Mouse (Mus musculus) neutrophil, adult 5-6 weeks (primary cell): ENCODE results near the gene Thbs4. TPM values are rescaled to one million over a fixed set of nuclear protein-coding genes. Genes with fewer than 3 reads are reported as not detected.
A peak's percentile ranks its signal among the peaks of the same experiment; 100 is the strongest.
"Not testable (repeated sequence)": the region's sequence is repeated elsewhere in the genome, so short reads cannot be mapped to it uniquely, and the experiment has no call there.

Source experiments
- ATAC-seq: fragments of 151-379, 151-347 bp; 2 replicates; pipeline ENCODE4 v1.8.0; 2017; ENCODE audit warnings: mild to moderate bottlenecking, moderate TSS enrichment; ENCODE audit not compliant: insufficient number of reproducible peaks, poor library complexity, low FRiP score, severe bottlenecking; ENCODE audit errors: extremely low read depth
- total RNA-seq: library from RNA; stranded (forward); fragments of 200-1000 nt; gene quantifications from 2 replicates; pipeline ENCODE4 v1.2.3, GENCODE M21; 2017

Thbs4 gene
- total RNA-seq, result 0.37 TPM in 1 of 2 replicates, not detected in the other

DNA sequence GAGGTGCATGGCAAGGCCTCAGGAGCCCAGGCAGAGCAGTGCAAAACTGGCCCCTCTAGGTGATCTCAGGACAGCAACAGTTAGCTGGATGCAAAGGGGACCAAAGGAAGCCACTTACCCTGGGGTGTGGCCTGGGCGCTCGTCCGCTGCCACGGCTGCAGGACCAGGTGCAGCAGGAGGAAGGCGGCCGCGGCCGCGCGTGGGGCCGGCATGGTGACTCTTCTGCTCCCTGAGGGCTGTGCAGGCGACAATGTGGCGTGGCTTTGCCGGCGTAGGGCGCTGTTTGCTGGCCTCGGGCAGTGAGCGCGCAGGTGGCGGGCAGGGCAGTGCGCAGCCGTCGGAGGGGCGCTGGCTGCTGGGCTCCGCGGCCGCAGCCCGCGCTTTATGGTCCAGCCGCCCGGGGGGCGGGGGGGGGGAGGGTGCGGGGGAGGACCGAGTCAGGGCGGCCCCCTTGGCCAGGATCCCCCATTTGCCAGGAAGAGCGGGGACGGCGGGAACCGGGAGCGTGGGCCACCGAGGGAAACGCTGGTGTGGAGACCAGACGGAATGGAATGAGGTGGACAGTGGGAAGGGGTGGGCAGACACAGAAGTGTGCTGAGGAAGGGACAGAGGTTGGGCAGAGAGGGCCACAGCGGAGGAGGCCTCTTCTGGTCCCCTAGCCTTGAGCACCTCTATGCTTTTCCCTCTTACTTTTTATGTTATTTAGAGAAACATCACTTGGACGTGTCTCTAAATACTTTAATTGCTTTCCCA lies at the start of gene Thbs4:
Gene Thbs4 (minus strand): TSS at position 357 of the 753 bp plus-strand sequence.
- no peak for ATAC-seq

GRCm38 (mm10) chr13:92833162-92833561 lies 38.5 kb upstream of the Thbs4 start:
- ATAC-seq, result no peak

DNA sequence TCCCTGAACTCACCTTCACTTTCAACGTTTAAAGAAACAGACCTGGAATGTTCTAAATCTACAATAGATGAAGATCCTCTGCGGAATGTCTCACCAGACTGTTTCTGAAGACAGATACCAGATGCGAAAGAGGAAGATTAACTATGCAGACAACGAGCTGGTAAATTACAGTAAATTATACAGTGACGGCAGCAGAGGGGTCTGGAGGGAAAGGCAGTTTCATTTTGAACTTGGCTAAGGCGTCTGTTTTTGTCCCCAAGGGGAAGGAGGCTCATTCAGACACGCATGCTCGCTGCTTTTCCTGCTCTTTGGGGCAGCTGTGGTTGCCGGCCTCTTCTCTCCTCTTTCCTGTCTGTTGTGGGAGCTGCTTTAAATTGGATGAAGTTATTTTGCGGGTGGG lies 34.2 kb upstream of the Thbs4 start:
- no peak for ATAC-seq

- ATAC-seq, result no peak
Observed at GRCm38 (mm10) chr13:92817357-92817756, 22.7 kb upstream of the Thbs4 start.

GRCm38 (mm10) chr13:92816329-92816728 lies 21.7 kb upstream of the Thbs4 start:
- no peak for ATAC-seq

- ATAC-seq, result not testable (repeated sequence)
Observed at GRCm38 (mm10) chr13:92810592-92810991, 16.0 kb upstream of the Thbs4 start.

GRCm38 (mm10) chr13:92807849-92808248 lies 13.2 kb upstream of the Thbs4 start:
- ATAC-seq, result no peak

GRCm38 (mm10) chr13:92806785-92807184 lies 12.2 kb upstream of the Thbs4 start:
- no peak for ATAC-seq

DNA sequence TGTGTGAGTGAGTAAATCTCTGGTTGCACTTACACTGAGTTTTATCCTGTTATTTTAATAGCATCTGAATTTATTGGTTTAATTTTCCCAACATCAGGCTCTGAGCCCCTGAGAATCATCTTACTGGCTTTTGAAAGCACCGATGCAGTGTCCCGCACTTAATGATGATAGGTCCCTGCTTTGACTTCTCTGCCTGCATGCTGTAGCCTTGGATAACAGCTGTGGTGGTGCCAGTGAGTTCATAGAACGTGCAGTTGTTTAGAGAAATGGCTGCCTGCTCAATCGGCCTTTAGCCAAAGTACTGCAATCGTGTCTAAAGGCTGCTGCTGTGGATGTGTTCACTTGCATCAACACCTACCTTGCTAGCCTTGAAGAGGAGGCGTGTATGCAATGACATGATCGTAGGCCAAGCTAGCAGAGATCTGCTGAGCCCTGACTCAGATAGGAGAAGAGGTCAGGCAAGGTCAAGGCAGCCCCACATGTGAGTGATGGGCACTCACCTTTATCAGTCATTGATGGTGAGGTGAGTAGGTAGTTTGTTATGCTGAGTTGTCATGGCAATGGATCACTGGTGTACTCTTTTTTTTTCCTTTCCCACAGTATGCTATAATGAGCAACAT lies 4.8 kb upstream of the Thbs4 start:
- no peak for ATAC-seq

DNA sequence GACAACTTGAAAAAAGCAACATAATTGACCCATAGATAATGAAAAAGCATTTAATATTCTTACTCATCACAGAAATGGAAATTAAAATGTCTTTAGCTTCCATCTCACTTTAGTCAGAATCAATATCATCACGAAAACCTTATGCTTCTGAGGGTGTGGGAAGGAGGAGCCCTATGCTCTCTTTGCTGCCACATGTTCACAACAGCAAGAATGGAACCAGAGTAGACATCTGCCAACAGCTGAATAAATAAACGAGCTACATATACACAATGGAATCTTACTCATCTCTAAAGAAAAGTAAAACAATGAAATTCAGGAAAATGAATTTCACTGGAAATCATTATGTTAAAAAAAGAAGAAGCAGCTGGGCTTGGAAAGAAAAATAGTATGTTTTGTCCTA lies 4.2 kb upstream of the Thbs4 start:
- ATAC-seq, result no peak

DNA sequence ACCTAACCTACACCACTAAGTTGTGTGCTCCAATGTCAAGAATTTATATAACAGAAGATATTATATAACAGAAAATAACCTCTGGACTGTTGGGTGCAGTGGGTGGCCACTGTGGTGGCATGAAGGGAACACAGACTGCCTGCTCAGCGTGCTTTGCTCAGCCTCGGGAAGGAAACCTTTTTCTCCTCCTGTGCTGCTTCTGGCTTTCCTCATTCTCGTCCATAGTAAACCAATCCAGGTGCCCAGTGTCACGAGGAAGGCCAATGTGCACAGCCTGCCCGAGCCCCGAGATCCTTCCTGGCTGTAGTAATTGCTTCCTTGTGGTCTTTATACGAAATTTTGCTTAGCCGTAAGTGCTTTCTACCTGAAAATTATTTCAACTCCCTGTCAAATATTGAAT lies 982 bp downstream of the Thbs4 start:
- no peak for ATAC-seq

DNA sequence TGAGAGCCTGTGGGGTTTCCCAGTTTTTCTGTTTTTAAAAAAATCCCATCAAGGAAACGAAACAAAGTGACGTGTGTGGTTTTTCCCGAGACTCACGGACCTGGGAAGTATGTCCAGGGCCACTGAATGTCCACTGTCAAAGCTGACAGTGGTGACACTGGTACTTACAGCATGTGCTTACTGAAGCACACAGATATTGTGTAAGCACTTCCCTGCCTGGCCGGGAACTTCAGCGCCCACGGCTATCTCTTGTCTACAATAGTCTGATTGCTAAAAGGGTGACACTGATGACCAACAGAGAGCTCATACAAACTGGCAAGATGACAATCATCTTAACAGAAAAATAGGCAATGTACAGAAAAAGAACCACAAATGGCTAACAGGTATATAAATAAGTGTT lies 3.1 kb downstream of the Thbs4 start:
- no peak for ATAC-seq

DNA sequence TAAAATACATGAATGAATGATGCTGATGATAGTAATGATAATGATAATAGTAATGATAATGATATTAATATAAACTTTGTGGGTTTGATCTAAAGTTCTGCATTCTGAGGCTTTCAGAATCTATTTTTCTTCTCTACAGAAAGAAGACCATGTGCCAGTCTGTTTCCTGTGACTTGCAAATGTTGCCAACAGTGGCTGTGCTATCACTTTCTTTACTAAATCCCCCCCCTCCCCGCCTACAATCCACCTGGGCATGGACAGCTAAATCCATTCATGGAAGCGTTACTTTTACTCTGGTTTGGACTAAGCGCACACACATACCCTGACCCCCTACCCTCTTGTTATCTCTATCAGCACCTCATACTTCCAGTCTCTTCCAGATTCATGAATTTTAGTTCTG lies 10.3 kb downstream of the Thbs4 start:
- no peak for ATAC-seq

DNA sequence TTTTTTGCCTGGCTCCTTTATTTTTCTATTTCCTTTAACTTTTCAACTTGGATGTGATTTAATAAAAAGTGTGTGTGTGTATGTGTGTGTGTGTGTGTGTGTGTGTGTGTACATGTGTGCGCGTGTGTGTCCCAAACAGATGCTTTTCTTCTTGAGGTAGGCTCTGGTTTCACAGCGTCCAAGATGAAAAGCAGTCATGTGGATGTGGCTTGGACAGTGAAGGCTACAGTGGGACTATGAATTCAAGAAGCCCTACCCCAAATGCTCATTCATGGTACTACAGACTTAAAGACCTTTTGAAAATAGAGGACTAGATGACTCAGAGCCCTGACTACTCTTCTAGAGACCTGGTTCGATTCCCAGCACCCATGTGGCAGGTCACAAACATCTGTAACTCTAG lies 11.1 kb downstream of the Thbs4 start:
- ATAC-seq, result no peak

GRCm38 (mm10) chr13:92780927-92781326 lies 13.7 kb downstream of the Thbs4 start:
- no peak for ATAC-seq

- ATAC-seq, result no peak
Observed at GRCm38 (mm10) chr13:92780076-92780475, 14.5 kb downstream of the Thbs4 start.

DNA sequence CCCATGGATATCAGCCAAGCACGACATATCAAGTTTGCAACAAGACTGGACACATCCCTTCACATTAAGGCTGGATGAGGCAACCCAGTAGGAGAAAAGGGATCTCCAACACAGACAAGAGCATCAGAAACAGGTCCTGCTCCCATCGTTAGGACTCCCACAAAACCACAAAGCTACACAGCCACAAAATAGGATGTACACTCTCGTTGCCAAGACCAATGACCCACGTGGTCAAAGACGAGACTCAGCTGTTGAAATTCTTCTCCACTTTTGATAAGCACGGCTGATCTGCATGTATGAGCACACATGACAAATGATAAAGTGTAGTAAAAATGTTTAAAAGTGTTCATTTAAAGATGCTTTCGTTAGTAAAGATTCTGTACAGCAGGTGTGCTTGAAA lies 16.0 kb downstream of the Thbs4 start:
- ATAC-seq, result no peak

DNA sequence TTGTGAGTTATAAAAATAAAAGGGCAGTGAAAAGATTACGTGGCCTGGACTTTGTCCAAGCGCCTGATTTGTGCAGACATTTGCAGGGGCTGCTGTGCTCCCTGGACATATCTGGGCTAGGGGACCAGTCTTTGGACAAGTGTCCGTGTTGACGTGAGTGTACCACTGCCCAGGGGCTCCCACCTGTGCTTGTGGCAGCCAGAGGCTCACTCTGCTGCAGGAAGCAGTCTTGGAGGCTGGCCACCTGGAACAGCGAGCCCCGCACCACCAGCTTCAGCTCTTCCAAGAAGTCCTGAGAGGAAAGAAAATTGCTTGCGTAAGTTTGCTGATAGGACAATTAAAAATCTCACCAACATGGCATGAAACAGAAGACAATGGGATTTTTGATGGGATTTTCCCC lies 18.7 kb downstream of the Thbs4 start:
- ATAC-seq, result no peak

- ATAC-seq, result peak; percentile 57
Observed at GRCm38 (mm10) chr13:92774887-92775286, 19.7 kb downstream of the Thbs4 start.

DNA sequence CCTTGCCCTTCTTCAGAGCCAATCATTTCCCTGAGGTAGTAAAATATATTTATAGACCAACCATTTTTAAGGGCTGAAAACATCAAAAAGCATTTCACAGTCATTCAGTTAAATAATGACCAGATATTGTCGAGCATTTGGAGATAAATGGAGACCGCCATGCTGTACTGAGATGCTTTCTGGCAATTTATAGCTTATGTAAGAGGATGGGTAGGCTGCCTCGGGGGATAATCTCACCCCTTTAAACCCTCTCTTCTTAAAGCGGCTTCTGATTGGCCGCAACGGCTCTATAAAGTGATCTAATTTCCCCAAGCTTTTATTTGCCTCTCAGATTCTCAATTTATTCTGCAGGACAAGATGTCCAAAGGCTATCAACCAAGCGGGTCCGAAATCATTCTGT lies 22.1 kb downstream of the Thbs4 start:
- no peak for ATAC-seq

DNA sequence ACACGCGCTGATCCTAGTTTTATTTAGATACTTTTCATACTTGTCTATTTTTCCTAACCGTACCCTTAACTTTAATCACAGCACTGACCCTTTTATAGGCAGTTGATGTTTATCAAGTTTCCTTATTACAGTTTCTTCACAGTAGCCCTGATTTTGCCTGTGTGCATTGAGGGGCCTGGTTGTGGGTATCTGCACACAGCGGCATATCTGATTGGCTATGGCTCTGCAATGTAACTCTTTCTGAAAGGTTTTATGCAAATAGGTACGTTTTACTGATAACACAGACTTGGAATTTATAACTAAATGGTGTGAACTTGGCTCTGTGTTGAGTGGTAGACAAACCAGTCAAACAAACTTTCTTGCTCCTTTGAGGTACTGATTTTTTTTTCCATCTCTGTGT lies 23.1 kb downstream of the Thbs4 start:
- no peak for ATAC-seq
